Mouse (Mus musculus) liver, embryonic 14.5 days (tissue): ENCODE data around the gene Olfr543. TPM values are rescaled to one million over a fixed set of nuclear protein-coding genes. Genes with fewer than 3 reads are reported as not detected.

Experiments
- ATAC-seq: fragments of 200-750 bp; cut with Nextera tagmentation; 2 replicates; pipeline ENCODE4 v1.8.0; 2017; ENCODE audit warnings: moderate number of reproducible peaks, mild to moderate bottlenecking, moderate library complexity; ENCODE audit not compliant: insufficient read depth
- DNase-seq, 3 experiments: peaks; one replicate each; pipeline ENCODE4 v3.0.0-alpha.2; 2012 to 2013; ENCODE audit warnings: low read depth in 3 of 3, low spot score in 3 of 3
- H3K27ac ChIP-seq: fragments of 300-500 bp; sonication (generic); 2 replicates; pipeline ENCODE4 v1.5.1; 2014; ENCODE audit warnings: moderate library complexity, mild to moderate bottlenecking, control low read depth, inconsistent platforms
- H3K27me3 ChIP-seq: fragments of 300-500 bp; sonication (generic); 2 replicates; pipeline ENCODE4 v1.6.1; 2014; ENCODE audit warnings: mild to moderate bottlenecking, low read length, moderate library complexity; ENCODE audit not compliant: control insufficient read depth, insufficient read depth
- H3K36me3 ChIP-seq: fragments of 300-500 bp; sonication (generic); replicated peaks from 2 replicates; pipeline ENCODE4 v1.6.1; 2014; ENCODE audit warnings: low read depth; ENCODE audit not compliant: control insufficient read depth, insufficient read depth
- H3K4me1 ChIP-seq, 2 experiments: fragments of 200-500 bp in 1 of 2; fragments of 300-500 bp in 1 of 2; sonication (generic) in 1 of 2; replicated peaks; 2 replicates each; pipeline ENCODE4 v1.6.1; 2012 to 2014; ENCODE audit warnings: antibody characterized with exemption in 1 of 2, inconsistent platforms in 1 of 2, low read length in 1 of 2; ENCODE audit not compliant: control insufficient read depth in 2 of 2, insufficient read depth in 2 of 2
- H3K4me2 ChIP-seq: fragments of 300-500 bp; sonication (generic); 2 replicates; pipeline ENCODE4 v1.6.1; 2014; ENCODE audit warnings: low read depth, mild to moderate bottlenecking, control low read depth, moderate library complexity
- H3K4me3 ChIP-seq, 2 experiments: fragments of 200-500 bp in 1 of 2; fragments of 300-500 bp in 1 of 2; sonication (generic) in 1 of 2; 2 replicates each; pipeline ENCODE4 v1.5.1; 2012 to 2014; ENCODE audit warnings: low read depth in 2 of 2, low read length in 2 of 2, mild to moderate bottlenecking in 2 of 2, control low read depth in 1 of 2, inconsistent platforms in 1 of 2, moderate library complexity in 1 of 2; ENCODE audit not compliant: insufficient read depth in 1 of 2
- H3K9ac ChIP-seq: fragments of 300-500 bp; sonication (generic); replicated peaks from 2 replicates; pipeline ENCODE4 v1.6.1; 2014; ENCODE audit warnings: mild to moderate bottlenecking, control low read depth, moderate library complexity
- H3K9me3 ChIP-seq: fragments of 300-500 bp; sonication (generic); 2 replicates; pipeline ENCODE4 v1.6.1; 2016; ENCODE audit warnings: low read length, mixed read lengths; ENCODE audit not compliant: control insufficient read depth
- CTCF ChIP-seq: IDR thresholded peaks from 2 replicates; pipeline ENCODE4 v1.5.1; 2016; ENCODE audit warnings: antibody characterized with exemption, low read depth, control low read depth
- EP300 ChIP-seq: IDR thresholded peaks from 2 replicates; pipeline ENCODE4 v1.6.1; 2016; ENCODE audit warnings: antibody characterized with exemption, low read depth
- WGBS: fragments of 180-500 bp; shearing (Covaris S2); extraction: QIAGEN DNeasy Blood & Tissue Kit; methylation state at CpG from one replicate; pipeline ENCODE4 v1.1.7; 2014; ENCODE audit not compliant: insufficient replicate concordance; 5-methylcytosine and 5-hydroxymethylcytosine counted together
- polyA plus RNA-seq, 2 experiments: library from polyadenylated mRNA; depleted of rRNA in 1 of 2; stranded (reverse) in 1 of 2; unstranded in 1 of 2; fragments of >200 nt; fragmentation: Nextera tagmentation in 1 of 2; extraction: Ambion mirVana in 1 of 2; gene quantifications; 2 replicates each; pipeline versions ENCODE4 v1.2.1 to v1.2.3; 2012 to 2014

The Olfr543 gene
- polyA plus RNA-seq (2012; rRNA removed) (not detected in 2 replicates), polyA plus RNA-seq (2014; fragmentation: Nextera tagmentation; extraction: Ambion mirVana) (0.37 and 0.39 TPM in 2 replicates)

DNA sequence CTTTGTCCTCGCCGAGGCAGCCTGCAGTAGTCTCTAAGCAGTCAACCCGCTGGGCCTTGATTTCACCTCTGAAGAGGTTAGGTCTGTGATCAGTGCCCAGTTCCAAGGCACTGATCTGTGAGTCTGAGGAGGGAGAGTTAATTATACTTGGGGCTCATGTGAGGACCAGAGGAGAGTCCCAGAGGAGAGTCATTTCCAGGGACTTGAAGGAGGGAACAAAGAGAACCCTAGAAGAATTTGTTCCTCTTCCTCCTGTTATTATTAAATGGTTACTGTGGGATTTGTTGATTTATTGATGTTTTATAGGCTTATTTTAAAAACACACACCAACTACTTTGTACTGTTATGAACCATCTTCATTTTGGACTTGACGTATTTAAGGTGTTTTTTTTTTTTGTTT lies at the start of gene Olfr543:
Gene Olfr543 (minus strand): TSS at position 101 of the 400 bp plus-strand sequence.
- Histone ChIP-seq H3K36me3 (no peaks in the 10 kb centered on the region), H3K4me1 (peaks cover 15 to 28% of the 10 kb centered on the region in 2 experiments), H3K27ac (no peak within 1 kb of the TSS), H3K9ac (no peak within 1 kb of the TSS), H3K4me3 (no peak within 1 kb of the TSS), H3K27me3 (no peaks in the 10 kb centered on the region), H3K9me3 (no peaks in the 10 kb centered on the region), H3K4me2 (no peak within 1 kb of the TSS)
- ATAC-seq (no peak), DNase-seq (no peak)
- TF ChIP-seq EP300, result no peak
- no peak for TF ChIP-seq CTCF
- 84% methylated on average over 4 of the region's 4 CpGs for WGBS

DNA sequence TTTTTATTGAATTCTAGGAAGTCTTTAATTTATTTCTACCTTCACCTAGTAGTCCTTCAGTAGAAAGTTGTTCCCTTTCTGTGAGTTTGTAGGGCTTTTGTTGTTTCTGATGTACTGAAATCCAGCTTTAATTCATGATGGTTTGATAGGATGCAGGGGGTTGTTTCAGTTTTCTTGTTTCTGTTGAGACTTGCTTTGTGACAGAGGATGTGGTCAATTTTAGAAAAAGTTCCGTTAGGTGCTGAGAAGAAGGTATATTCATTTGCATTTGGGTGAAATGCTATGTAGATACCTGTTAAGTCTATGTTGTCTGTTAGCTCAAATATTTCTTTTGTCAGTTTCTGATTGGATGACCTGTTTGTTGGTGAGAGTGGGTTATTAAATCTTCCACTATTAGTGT lies 47.6 kb upstream of the Olfr543 start:
- TF ChIP-seq EP300, result no peak
- TF ChIP-seq CTCF, result no peak
- Histone ChIP-seq H3K27me3 (no peaks in the 10 kb centered on the region), H3K9ac (no peak overlapping the region), H3K9me3 (no peaks in the 10 kb centered on the region), H3K4me2 (no peak overlapping the region), H3K4me1 (no peaks in the 10 kb centered on the region), H3K27ac (no peak overlapping the region), H3K36me3 (no peaks in the 10 kb centered on the region), H3K4me3 (no peak overlapping the region)
- DNase-seq (no peak), ATAC-seq (no peak)
- 53% methylated on average over 1 of the region's 1 CpGs for WGBS

DNA sequence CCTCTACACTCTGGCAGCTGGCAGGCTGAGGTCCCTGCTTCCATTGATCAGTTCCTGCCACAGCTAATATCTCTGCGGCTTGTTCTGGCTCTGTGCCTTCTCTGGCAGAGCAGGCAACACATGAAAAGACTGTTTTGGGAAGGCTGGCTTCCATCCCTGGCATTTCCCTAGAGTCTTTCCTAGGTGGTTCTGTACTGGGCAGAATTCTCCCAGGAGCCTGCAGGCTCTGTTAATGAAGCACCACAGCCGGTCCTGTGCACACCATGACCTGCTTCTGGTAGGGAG lies 35.5 kb upstream of the Olfr543 start:
- no peaks in the 10 kb centered on the region for H3K9me3 ChIP-seq
- H3K9ac ChIP-seq, result no peak overlapping the region
- H3K27me3 ChIP-seq, result no peaks in the 10 kb centered on the region; the same call in 1 of the 2 replicates
- DNase-seq (no peak), ATAC-seq (no peak)
- H3K27ac ChIP-seq, result no peak overlapping the region
- no peak overlapping the region for H3K4me3 ChIP-seq
- H3K36me3 ChIP-seq, result no peaks in the 10 kb centered on the region
- 63% methylated on average over 2 of the region's 2 CpGs for WGBS
- no peak overlapping the region for H3K4me2 ChIP-seq
- H3K4me1 ChIP-seq, result peaks cover 0 to 4% of the 10 kb centered on the region in 2 experiments; a peak in 1 of 4 replicates
- TF ChIP-seq EP300 (no peak), CTCF (no peak)

DNA sequence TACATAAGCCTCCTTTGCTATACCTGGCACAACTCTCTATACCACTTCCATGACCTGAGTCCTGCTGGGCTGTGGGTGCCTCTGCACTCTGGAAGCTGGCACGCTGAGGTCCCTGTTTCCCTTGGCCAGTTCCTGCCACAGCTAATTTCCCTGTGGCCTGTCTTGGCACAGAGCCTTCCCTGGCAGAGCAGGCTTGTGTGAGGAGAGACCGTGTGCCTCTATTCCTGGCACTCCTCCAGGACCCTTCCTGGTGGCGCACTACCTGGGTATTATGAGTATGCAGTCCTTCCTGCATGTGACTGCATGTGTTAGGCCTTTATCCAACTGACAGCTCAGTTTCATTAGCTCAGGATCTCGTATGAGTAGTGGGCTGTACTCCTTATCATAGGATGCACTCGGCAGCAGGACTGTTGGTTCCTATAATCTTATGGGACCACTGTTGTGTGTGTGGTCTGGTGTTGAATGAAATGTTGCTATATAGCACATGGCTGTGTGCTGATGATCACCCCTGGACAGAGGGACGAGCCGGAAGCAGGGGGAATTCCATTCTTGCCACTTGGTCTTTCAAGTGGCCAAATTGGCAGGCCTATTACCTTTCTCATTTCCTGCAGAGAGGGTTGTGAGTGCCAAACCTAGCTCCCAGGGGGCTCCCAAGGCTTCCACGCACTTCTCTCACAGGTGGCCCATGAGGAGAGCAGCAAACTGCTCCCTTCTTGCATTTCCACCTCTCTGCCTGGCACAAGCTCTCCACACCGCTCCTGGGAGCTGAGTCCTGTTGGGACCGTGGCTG lies 35.0 kb upstream of the Olfr543 start:
- Histone ChIP-seq H3K4me2 (no peak overlapping the region), H3K36me3 (no peaks in the 10 kb centered on the region), H3K4me3 (no peak overlapping the region), H3K27me3 (no peaks in the 10 kb centered on the region; the same call in 1 of the 2 replicates), H3K9ac (no peak overlapping the region), H3K27ac (no peak overlapping the region), H3K9me3 (no peaks in the 10 kb centered on the region), H3K4me1 (peaks cover 0 to 4% of the 10 kb centered on the region in 2 experiments; a peak in 1 of 4 replicates)
- TF ChIP-seq CTCF (no peak), EP300 (no peak)
- no peak for DNase-seq
- no peak for ATAC-seq
- WGBS, result 40% methylated on average over 10 of the region's 10 CpGs

DNA sequence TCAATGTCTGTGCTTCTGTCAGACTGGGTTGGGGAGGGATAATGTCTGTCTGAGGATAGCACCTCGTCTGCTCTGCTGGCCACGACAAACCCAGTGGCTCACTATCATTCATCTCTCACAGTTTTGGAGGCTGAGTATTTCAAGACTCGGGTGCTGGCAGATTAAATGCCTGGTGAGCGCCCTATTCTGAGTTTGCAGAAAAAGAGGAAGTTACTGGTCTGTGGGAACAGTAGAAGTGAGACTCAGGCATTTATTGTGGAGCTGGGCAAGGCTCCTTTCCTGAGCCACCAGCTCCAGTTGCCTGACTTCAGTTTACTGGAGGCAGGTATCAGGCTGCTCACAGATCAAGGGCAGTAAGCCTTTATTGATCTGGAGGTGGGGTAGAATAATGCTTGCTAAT lies 32.7 kb upstream of the Olfr543 start:
- H3K9me3 ChIP-seq, result no peaks in the 10 kb centered on the region
- H3K27ac ChIP-seq, result no peak overlapping the region
- ATAC-seq, result no peak
- no peaks in the 10 kb centered on the region for H3K36me3 ChIP-seq
- H3K4me3 ChIP-seq, result no peak overlapping the region
- no peak overlapping the region for H3K9ac ChIP-seq
- 5% methylated on average over 4 of the region's 4 CpGs for WGBS
- no peaks in the 10 kb centered on the region; the same call in 1 of the 2 replicates for H3K27me3 ChIP-seq
- DNase-seq, result no peak
- H3K4me1 ChIP-seq, result peaks cover 0 to 4% of the 10 kb centered on the region in 2 experiments; a peak in 1 of 4 replicates
- TF ChIP-seq CTCF, result no peak
- TF ChIP-seq EP300, result no peak
- H3K4me2 ChIP-seq, result no peak overlapping the region
